Mouse (Mus musculus): ENCODE measurements around the gene Polr3b. TPM values are rescaled to one million over a fixed set of nuclear protein-coding genes. Genes with fewer than 3 reads are reported as not detected.

The Polr3b gene
- polyA plus RNA-seq, 1 experiment = 5.1 TPM

- DNase-seq = no peak
- Histone ChIP-seq H3K27ac (ENCODE audit: insufficient read depth, low read depth, low read length) (no peak overlapping the region), H3K4me3 (ENCODE audit: insufficient read depth, low read depth, low read length) (no peak overlapping the region), H3K27me3 (replicated peaks; ENCODE audit: control insufficient read depth, insufficient read depth, low read length) (no peaks in the 10 kb centered on the region), H3K4me1 (ENCODE audit: control insufficient read depth, insufficient read depth, low read length) (peaks cover 4% of the 10 kb centered on the region; the same call in 1 of the 2 replicates), H3K36me3 (ENCODE audit: control insufficient read depth, insufficient read depth, low read length) (no peaks in the 10 kb centered on the region)
- WGBS = 97% methylated on average over 2 of the region's 2 CpGs
- TF ChIP-seq CTCF (conservative IDR thresholded peaks at IDR 0.05; ENCODE audit: insufficient read depth, insufficient read length, low read depth, low read length) (no peak), POLR2A (IDR thresholded peaks at IDR 0.05; ENCODE audit: low read depth, low read length) (no peak)
These were observed 42.6 kb upstream of the Polr3b start for GRCm38 (mm10) chr10:84579527-84579926.

GRCm38 (mm10) chr10:84581191-84581590 lies 40.9 kb upstream of the Polr3b start:
- no peaks in the 10 kb centered on the region for H3K36me3 ChIP-seq (ENCODE audit: control insufficient read depth, insufficient read depth, low read length)
- H3K4me1 ChIP-seq (ENCODE audit: control insufficient read depth, insufficient read depth, low read length) = peaks cover 4% of the 10 kb centered on the region; the same call in 1 of the 2 replicates
- no peaks in the 10 kb centered on the region for H3K27me3 ChIP-seq (replicated peaks; ENCODE audit: control insufficient read depth, insufficient read depth, low read length)
- DNase-seq = peak; percentile 19
- TF ChIP-seq POLR2A (IDR thresholded peaks at IDR 0.05; ENCODE audit: low read depth, low read length) (no peak), CTCF (conservative IDR thresholded peaks at IDR 0.05; ENCODE audit: insufficient read depth, insufficient read length, low read depth, low read length) (no peak)
- 54% methylated on average over 8 of the region's 8 CpGs for WGBS
- H3K27ac ChIP-seq (ENCODE audit: insufficient read depth, low read depth, low read length) = no peak overlapping the region
- no peak overlapping the region for H3K4me3 ChIP-seq (ENCODE audit: insufficient read depth, low read depth, low read length)

DNA sequence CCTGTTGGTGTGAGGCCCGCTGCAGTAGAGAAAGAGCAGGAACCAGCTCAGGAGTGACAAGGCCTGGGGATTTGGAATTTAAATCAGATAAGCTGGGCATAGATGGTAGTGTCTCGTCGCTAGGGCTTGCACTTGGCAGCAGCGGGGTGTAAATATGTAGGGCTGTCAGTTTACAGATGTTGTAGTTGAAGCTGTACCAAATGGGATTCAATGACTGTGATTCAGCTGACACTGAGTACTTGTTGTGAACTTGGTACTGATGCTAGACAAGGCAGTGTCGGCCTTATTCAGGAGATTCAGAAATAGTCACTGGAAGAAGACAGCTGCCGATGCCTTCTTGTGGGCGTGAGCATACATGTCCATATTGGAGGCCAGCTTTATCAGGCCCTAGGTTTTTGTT lies 39.9 kb upstream of the Polr3b start:
- no peak overlapping the region for H3K27ac ChIP-seq (ENCODE audit: insufficient read depth, low read depth, low read length)
- WGBS = 82% methylated on average over 7 of the region's 7 CpGs
- DNase-seq = no peak

GRCm38 (mm10) chr10:84584451-84585293 lies 37.4 kb upstream of the Polr3b start:
- DNase-seq = no peak
- H3K4me3 ChIP-seq (ENCODE audit: insufficient read depth, low read depth, low read length) = no peak overlapping the region
- no peaks in the 10 kb centered on the region; the same call in 1 of the 2 replicates for H3K36me3 ChIP-seq (ENCODE audit: control insufficient read depth, insufficient read depth, low read length)
- TF ChIP-seq POLR2A (IDR thresholded peaks at IDR 0.05; ENCODE audit: low read depth, low read length) (no peak), CTCF (conservative IDR thresholded peaks at IDR 0.05; ENCODE audit: insufficient read depth, insufficient read length, low read depth, low read length) (no peak)
- no peak overlapping the region for H3K27ac ChIP-seq (ENCODE audit: insufficient read depth, low read depth, low read length)
- WGBS = 61% methylated on average over 11 of the region's 11 CpGs
- H3K4me1 ChIP-seq (ENCODE audit: control insufficient read depth, insufficient read depth, low read length) = no peaks in the 10 kb centered on the region
- H3K27me3 ChIP-seq (replicated peaks; ENCODE audit: control insufficient read depth, insufficient read depth, low read length) = no peaks in the 10 kb centered on the region

More for the DNA sequence above, 39.9 kb upstream of the Polr3b start:
- no peaks in the 10 kb centered on the region for H3K27me3 ChIP-seq (replicated peaks; ENCODE audit: control insufficient read depth, insufficient read depth, low read length)
- peaks cover 4% of the 10 kb centered on the region; the same call in 1 of the 2 replicates for H3K4me1 ChIP-seq (ENCODE audit: control insufficient read depth, insufficient read depth, low read length)
- H3K36me3 ChIP-seq (ENCODE audit: control insufficient read depth, insufficient read depth, low read length) = no peaks in the 10 kb centered on the region; the same call in 1 of the 2 replicates
- H3K4me3 ChIP-seq (ENCODE audit: insufficient read depth, low read depth, low read length) = no peak overlapping the region
- TF ChIP-seq CTCF (conservative IDR thresholded peaks at IDR 0.05; ENCODE audit: insufficient read depth, insufficient read length, low read depth, low read length) = no peak
- TF ChIP-seq POLR2A (IDR thresholded peaks at IDR 0.05; ENCODE audit: low read depth, low read length) = no peak

DNA sequence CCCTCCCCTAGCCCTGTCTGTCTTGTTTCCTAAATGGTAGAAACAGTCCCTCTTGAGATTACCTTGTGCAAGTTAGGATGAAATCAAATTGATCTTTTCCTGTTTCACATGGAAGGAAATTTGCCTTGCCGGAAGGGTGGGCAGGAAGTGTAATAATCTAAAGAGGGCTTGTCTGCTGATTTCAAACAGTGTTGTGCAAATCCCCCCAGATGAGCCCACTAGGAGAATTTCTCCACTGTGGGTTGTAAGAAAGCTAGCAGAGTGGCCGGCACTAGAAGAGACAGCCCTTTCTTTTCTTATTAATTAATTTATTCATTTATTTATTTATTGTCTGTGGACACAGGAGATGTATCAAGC lies 36.8 kb upstream of the Polr3b start:
- WGBS = 76% methylated on average over 2 of the region's 2 CpGs
- DNase-seq = no peak
- no peaks in the 10 kb centered on the region for H3K4me1 ChIP-seq (ENCODE audit: control insufficient read depth, insufficient read depth, low read length)
- peaks cover 4% of the 10 kb centered on the region for H3K36me3 ChIP-seq (ENCODE audit: control insufficient read depth, insufficient read depth, low read length)
- H3K27me3 ChIP-seq (replicated peaks; ENCODE audit: control insufficient read depth, insufficient read depth, low read length) = no peaks in the 10 kb centered on the region
- no peak for TF ChIP-seq CTCF (conservative IDR thresholded peaks at IDR 0.05; ENCODE audit: insufficient read depth, insufficient read length, low read depth, low read length)
- TF ChIP-seq POLR2A (IDR thresholded peaks at IDR 0.05; ENCODE audit: low read depth, low read length) = no peak
- no peak overlapping the region for H3K4me3 ChIP-seq (ENCODE audit: insufficient read depth, low read depth, low read length)
- H3K27ac ChIP-seq (ENCODE audit: insufficient read depth, low read depth, low read length) = no peak overlapping the region

GRCm38 (mm10) chr10:84590956-84591355 lies 31.1 kb upstream of the Polr3b start:
- Histone ChIP-seq H3K4me1 (ENCODE audit: control insufficient read depth, insufficient read depth, low read length) (no peaks in the 10 kb centered on the region), H3K4me3 (ENCODE audit: insufficient read depth, low read depth, low read length) (no peak overlapping the region), H3K36me3 (ENCODE audit: control insufficient read depth, insufficient read depth, low read length) (peaks cover 11% of the 10 kb centered on the region), H3K27ac (ENCODE audit: insufficient read depth, low read depth, low read length) (no peak overlapping the region), H3K27me3 (replicated peaks; ENCODE audit: control insufficient read depth, insufficient read depth, low read length) (no peaks in the 10 kb centered on the region)
- DNase-seq = no peak
- WGBS = 77% methylated on average over 14 of the region's 14 CpGs
- TF ChIP-seq CTCF (conservative IDR thresholded peaks at IDR 0.05; ENCODE audit: insufficient read depth, insufficient read length, low read depth, low read length) = no peak
- TF ChIP-seq POLR2A (IDR thresholded peaks at IDR 0.05; ENCODE audit: low read depth, low read length) = no peak

GRCm38 (mm10) chr10:84591640-84592148 lies 30.4 kb upstream of the Polr3b start:
- Histone ChIP-seq H3K4me1 (ENCODE audit: control insufficient read depth, insufficient read depth, low read length) (no peaks in the 10 kb centered on the region), H3K27ac (ENCODE audit: insufficient read depth, low read depth, low read length) (no peak overlapping the region), H3K4me3 (ENCODE audit: insufficient read depth, low read depth, low read length) (no peak overlapping the region), H3K27me3 (replicated peaks; ENCODE audit: control insufficient read depth, insufficient read depth, low read length) (no peaks in the 10 kb centered on the region), H3K36me3 (ENCODE audit: control insufficient read depth, insufficient read depth, low read length) (peaks cover 11% of the 10 kb centered on the region)
- 86% methylated on average over 2 of the region's 2 CpGs for WGBS
- TF ChIP-seq CTCF (conservative IDR thresholded peaks at IDR 0.05; ENCODE audit: insufficient read depth, insufficient read length, low read depth, low read length) = no peak
- no peak for TF ChIP-seq POLR2A (IDR thresholded peaks at IDR 0.05; ENCODE audit: low read depth, low read length)
- DNase-seq = no peak
